Mouse (Mus musculus): ENCODE results near the gene Plcd3. TPM values are rescaled to one million over a fixed set of nuclear protein-coding genes. Genes with fewer than 3 reads are reported as not detected.
A peak's percentile ranks its signal among the peaks of the same experiment; 100 is the strongest.

Gene Plcd3
- polyA plus RNA-seq, 1 experiment from 2014 or later: 1.0 TPM

DNA sequence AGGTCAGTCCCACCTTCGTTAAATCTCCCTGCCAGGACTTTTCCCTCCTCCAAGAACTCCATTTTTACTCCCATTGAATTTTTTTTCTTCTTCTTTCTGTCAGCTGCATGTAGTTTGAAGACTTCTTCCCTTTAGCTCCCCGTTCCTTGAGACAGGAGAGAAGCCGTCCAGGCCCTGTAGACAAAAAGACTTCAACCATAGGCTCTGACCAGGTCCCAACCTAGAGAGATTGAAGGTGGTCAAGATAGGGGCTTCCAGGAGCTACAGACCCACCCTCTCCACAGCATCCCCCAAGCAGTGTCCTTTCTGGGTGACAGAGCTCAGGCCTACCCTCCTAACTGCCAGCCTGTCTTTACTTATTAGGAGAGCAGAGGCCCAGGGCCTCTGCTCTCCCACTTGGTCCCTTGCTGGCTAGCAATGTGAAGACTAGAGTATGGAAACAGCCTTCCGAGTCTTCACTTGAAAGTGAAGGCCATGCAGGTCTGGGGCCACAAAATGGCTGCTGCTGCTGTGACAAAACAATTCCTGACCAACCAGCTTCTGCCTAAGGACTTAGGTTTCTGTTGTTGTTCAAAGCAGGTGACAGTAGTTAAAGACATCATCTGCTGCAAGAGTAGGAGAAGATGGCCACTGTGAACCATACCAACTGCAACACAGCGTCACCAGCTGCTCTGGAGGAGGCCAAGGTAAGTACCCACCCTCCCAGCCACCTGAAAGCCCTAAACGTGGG, 32.2 kb upstream of the Plcd3 start:
- peak overlapping the region; percentile 76 for H3K27ac ChIP-seq (ENCODE audit: low read depth, low read length)
- no peak for ATAC-seq
- H3K4me1 ChIP-seq (replicated peaks; ENCODE audit: control insufficient read depth, insufficient read depth, low read length): peaks cover 4% of the 10 kb centered on the region
- H3K9me3 ChIP-seq (ENCODE audit: control insufficient read depth): no peaks in the 10 kb centered on the region
- no peaks in the 10 kb centered on the region for H3K36me3 ChIP-seq (ENCODE audit: control insufficient read depth, insufficient read depth)
- H3K4me3 ChIP-seq (ENCODE audit: low read depth, low read length): 0 out of 2 replicates have a peak overlapping the region, but pooled peaks have one; percentile 11
- no peak for TF ChIP-seq CTCF (IDR thresholded peaks at IDR 0.05; ENCODE audit: low read depth)
- peak overlapping the region; percentile 66 for H3K4me2 ChIP-seq (replicated peaks; ENCODE audit: low read depth)
- WGBS: 52% methylated on average over 6 of the region's 6 CpGs
- peak overlapping the region; percentile 31; the same call in 1 of the 2 replicates for H3K9ac ChIP-seq (ENCODE audit: low read depth, low read length)
- H3K27me3 ChIP-seq (replicated peaks; ENCODE audit: control insufficient read depth, insufficient read depth, low read length): no peaks in the 10 kb centered on the region

- WGBS: under 1% methylated on average over 56 of the region's 58 CpGs
- TF ChIP-seq CTCF (IDR thresholded peaks at IDR 0.05; ENCODE audit: low read depth): no peak
- Histone ChIP-seq H3K27me3 (replicated peaks; ENCODE audit: control insufficient read depth, insufficient read depth, low read length) (no peaks in the 10 kb centered on the region), H3K4me3 (ENCODE audit: low read depth, low read length) (peak overlapping the region; percentile 89), H3K9ac (ENCODE audit: low read depth, low read length) (peak overlapping the region; percentile 100), H3K36me3 (ENCODE audit: control insufficient read depth, insufficient read depth) (no peaks in the 10 kb centered on the region), H3K4me2 (replicated peaks; ENCODE audit: low read depth) (peak overlapping the region; percentile 66), H3K9me3 (ENCODE audit: control insufficient read depth) (no peaks in the 10 kb centered on the region), H3K4me1 (replicated peaks; ENCODE audit: control insufficient read depth, insufficient read depth, low read length) (peaks cover 4% of the 10 kb centered on the region), H3K27ac (ENCODE audit: low read depth, low read length) (peak overlapping the region; percentile 97)
- peak; percentile 94 for ATAC-seq
These were observed 31.4 kb upstream of the Plcd3 start for GRCm38 (mm10) chr11:103132576-103133455.

DNA sequence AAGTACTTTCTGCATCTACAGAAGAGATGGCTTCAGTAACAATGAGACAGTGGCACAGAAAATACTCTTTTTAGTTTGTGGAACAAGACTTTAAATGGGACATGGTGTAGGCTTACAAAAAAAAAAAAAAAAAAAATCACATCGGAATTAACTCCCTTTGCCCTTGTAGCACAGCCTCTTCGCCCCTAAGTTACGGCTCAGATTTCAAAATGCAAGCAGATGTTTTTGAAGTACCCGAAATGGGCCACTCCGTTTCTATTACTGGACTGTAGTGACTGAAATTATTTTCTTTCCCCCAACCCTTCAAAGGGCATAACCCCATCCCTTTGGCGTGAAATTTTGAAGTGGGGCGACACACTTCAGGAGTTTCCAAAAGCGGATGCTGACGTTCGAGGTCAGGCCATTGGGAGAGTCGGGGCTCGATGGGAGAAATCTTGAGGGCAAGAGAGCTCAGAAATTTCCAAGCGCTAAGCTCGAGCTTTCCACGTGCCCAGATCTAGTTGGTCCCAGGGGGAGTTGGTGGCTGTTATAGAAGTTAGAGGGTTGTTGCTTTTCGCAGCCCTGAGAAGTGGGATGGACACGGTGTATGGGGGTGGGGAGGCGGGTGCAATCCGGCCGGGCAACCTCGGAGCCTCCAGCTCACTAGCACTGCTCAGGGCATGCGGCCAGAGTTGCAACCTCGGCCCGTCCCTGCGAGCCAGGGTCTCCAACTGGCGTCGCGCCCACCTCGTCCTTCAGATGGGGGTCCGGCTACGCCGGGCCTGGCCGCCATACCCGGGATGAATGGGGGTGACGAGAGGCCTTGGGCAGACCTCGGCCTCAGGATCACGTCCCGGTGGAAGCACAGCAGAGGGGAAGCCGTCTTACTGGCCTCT, 30.5 kb upstream of the Plcd3 start, which contains the start of gene Hexim2:
Gene Hexim2 (plus strand): TSS at position 729 of the 875 bp plus-strand sequence.
- Histone ChIP-seq H3K9me3 (ENCODE audit: control insufficient read depth) (no peaks in the 10 kb centered on the region), H3K27ac (ENCODE audit: low read depth, low read length) (peak within 1 kb of the TSS; percentile 97), H3K4me3 (ENCODE audit: low read depth, low read length) (peak within 1 kb of the TSS; percentile 89), H3K27me3 (replicated peaks; ENCODE audit: control insufficient read depth, insufficient read depth, low read length) (no peaks in the 10 kb centered on the region), H3K9ac (ENCODE audit: low read depth, low read length) (peak within 1 kb of the TSS; percentile 100), H3K4me2 (replicated peaks; ENCODE audit: low read depth) (peak within 1 kb of the TSS; percentile 66), H3K36me3 (ENCODE audit: control insufficient read depth, insufficient read depth) (no peaks in the 10 kb centered on the region), H3K4me1 (replicated peaks; ENCODE audit: control insufficient read depth, insufficient read depth, low read length) (peaks cover 4% of the 10 kb centered on the region)
- no peak for TF ChIP-seq CTCF (IDR thresholded peaks at IDR 0.05; ENCODE audit: low read depth)
- peak; percentile 42 for ATAC-seq
- WGBS: under 1% methylated on average over 39 of the region's 39 CpGs

GRCm38 (mm10) chr11:103120315-103120714, 18.9 kb upstream of the Plcd3 start:
- WGBS: 63% methylated on average over 5 of the region's 5 CpGs
- H3K27ac ChIP-seq (ENCODE audit: low read depth, low read length): no peak overlapping the region
- no peak overlapping the region for H3K9ac ChIP-seq (ENCODE audit: low read depth, low read length)
- H3K36me3 ChIP-seq (ENCODE audit: control insufficient read depth, insufficient read depth): no peaks in the 10 kb centered on the region; the same call in 1 of the 2 replicates
- H3K27me3 ChIP-seq (replicated peaks; ENCODE audit: control insufficient read depth, insufficient read depth, low read length): no peaks in the 10 kb centered on the region
- no peaks in the 10 kb centered on the region for H3K9me3 ChIP-seq (ENCODE audit: control insufficient read depth)
- TF ChIP-seq CTCF (IDR thresholded peaks at IDR 0.05; ENCODE audit: low read depth): no peak
- H3K4me2 ChIP-seq (replicated peaks; ENCODE audit: low read depth): no peak overlapping the region
- no peak overlapping the region for H3K4me3 ChIP-seq (ENCODE audit: low read depth, low read length)
- ATAC-seq: no peak
- H3K4me1 ChIP-seq (replicated peaks; ENCODE audit: control insufficient read depth, insufficient read depth, low read length): no peaks in the 10 kb centered on the region

GRCm38 (mm10) chr11:103119609-103120008, 18.2 kb upstream of the Plcd3 start:
- Histone ChIP-seq H3K4me1 (replicated peaks; ENCODE audit: control insufficient read depth, insufficient read depth, low read length) (peaks cover 1% of the 10 kb centered on the region; the same call in 1 of the 2 replicates), H3K36me3 (ENCODE audit: control insufficient read depth, insufficient read depth) (no peaks in the 10 kb centered on the region; the same call in 1 of the 2 replicates), H3K27me3 (replicated peaks; ENCODE audit: control insufficient read depth, insufficient read depth, low read length) (no peaks in the 10 kb centered on the region), H3K9me3 (ENCODE audit: control insufficient read depth) (no peaks in the 10 kb centered on the region), H3K4me2 (replicated peaks; ENCODE audit: low read depth) (no peak overlapping the region), H3K9ac (ENCODE audit: low read depth, low read length) (no peak overlapping the region), H3K4me3 (ENCODE audit: low read depth, low read length) (no peak overlapping the region), H3K27ac (ENCODE audit: low read depth, low read length) (no peak overlapping the region)
- no peak for ATAC-seq
- TF ChIP-seq CTCF (IDR thresholded peaks at IDR 0.05; ENCODE audit: low read depth): peak; percentile 32
- WGBS: 57% methylated on average over 5 of the region's 5 CpGs
